Mouse (Mus musculus) brain, embryonic 14.5 days (tissue): Measurements from ENCODE around the gene Plekho2.

Source experiments
- CTCF ChIP-seq: fragments of 200-500 bp; IDR thresholded peaks from 2 replicates; pipeline ENCODE4 v1.5.1; 2012; ENCODE audit warnings: inconsistent platforms, mild to moderate bottlenecking, moderate library complexity, borderline replicate concordance; ENCODE audit not compliant: insufficient read depth, insufficient read length; ENCODE audit errors: extremely low read depth
- POLR2A ChIP-seq: fragments of 200-500 bp; IDR thresholded peaks from 2 replicates; pipeline ENCODE4 v1.6.1; 2012; ENCODE audit warnings: mild to moderate bottlenecking, inconsistent platforms, borderline replicate concordance; ENCODE audit not compliant: poor library complexity, insufficient read depth, insufficient read length, severe bottlenecking; ENCODE audit errors: extremely low read depth

DNA sequence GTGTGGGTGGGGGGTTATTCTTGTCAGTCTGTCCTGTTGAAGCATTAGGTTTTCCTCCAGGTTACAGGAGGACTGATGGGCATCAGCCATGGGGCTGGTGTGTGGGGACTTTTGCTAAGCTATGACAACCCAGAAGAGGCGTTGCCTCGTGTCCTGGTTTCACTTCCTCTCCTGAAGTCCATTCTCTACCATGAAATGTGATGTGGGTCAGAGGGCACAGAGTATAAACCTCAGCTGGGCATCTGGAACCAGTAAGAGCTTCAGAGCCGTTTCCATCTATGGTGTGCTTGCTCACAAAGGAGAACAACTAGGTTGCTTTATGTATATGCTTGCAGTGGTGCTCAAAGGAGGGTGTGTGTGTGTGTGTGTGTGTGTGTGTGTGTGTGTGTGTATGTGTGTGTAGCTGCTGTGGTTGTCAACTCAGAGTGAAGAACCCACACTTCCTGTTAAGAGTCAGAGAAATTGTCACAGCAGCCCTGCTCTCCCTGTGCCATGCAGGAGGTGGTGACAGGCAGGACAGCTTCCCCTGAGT, 44.6 kb downstream of the Plekho2 start:
- TF ChIP-seq POLR2A (no peak), CTCF (no peak)
